Mouse (Mus musculus) stomach, embryonic 16.5 days (tissue): ENCODE data around the gene Tomm40l. TPM values are rescaled to one million over a fixed set of nuclear protein-coding genes. Genes with fewer than 3 reads are reported as not detected.
A peak's percentile ranks its signal among the peaks of the same experiment; 100 is the strongest.

ENCODE experiments used
- ATAC-seq: fragments of 200-750 bp; cut with Nextera tagmentation; 2 replicates; pipeline ENCODE4 v1.8.0; 2017; ENCODE audit warnings: moderate number of reproducible peaks, moderate TSS enrichment; ENCODE audit not compliant: insufficient read depth, low FRiP score
- H3K27ac ChIP-seq: fragments of 300-500 bp; sonication (generic); 2 replicates; pipeline ENCODE4 v1.5.1; 2014; ENCODE audit warnings: low read length
- H3K27me3 ChIP-seq: fragments of 300-500 bp; sonication (generic); 2 replicates; pipeline ENCODE4 v1.6.1; 2014; ENCODE audit warnings: low read length, control low read depth, mixed read lengths; ENCODE audit not compliant: control insufficient read depth, insufficient read depth
- H3K36me3 ChIP-seq: fragments of 300-500 bp; sonication (generic); 2 replicates; pipeline ENCODE4 v1.6.1; 2014; ENCODE audit warnings: low read length; ENCODE audit not compliant: control insufficient read depth, insufficient read depth
- H3K4me1 ChIP-seq: fragments of 300-500 bp; sonication (generic); 2 replicates; pipeline ENCODE4 v1.6.1; 2014; ENCODE audit warnings: low read length, control low read depth, mixed read lengths; ENCODE audit not compliant: control insufficient read depth, insufficient read depth
- H3K4me2 ChIP-seq: fragments of 300-500 bp; sonication (generic); 2 replicates; pipeline ENCODE4 v1.6.1; 2014; ENCODE audit warnings: low read depth, low read length, mixed read lengths
- H3K4me3 ChIP-seq: fragments of 300-500 bp; sonication (generic); replicated peaks from 2 replicates; pipeline ENCODE4 v1.5.1; 2014; ENCODE audit warnings: mild to moderate bottlenecking, low read length
- H3K9ac ChIP-seq: fragments of 300-500 bp; sonication (generic); 2 replicates; pipeline ENCODE4 v1.6.1; 2014; ENCODE audit warnings: low read length
- H3K9me3 ChIP-seq: fragments of 300-500 bp; sonication (generic); replicated peaks from 2 replicates; pipeline ENCODE4 v1.6.1; 2016; ENCODE audit warnings: low read length, control low read depth; ENCODE audit not compliant: control insufficient read depth
- WGBS: fragments of 180-500 bp; shearing (Covaris S2); extraction: QIAGEN DNeasy Blood & Tissue Kit; methylation state at CpG from one replicate; pipeline ENCODE4 v1.1.7; 2014; 5-methylcytosine and 5-hydroxymethylcytosine counted together
- polyA plus RNA-seq: library from polyadenylated mRNA; unstranded; fragments of >200 nt; fragmentation: Nextera tagmentation; extraction: Ambion mirVana; gene quantifications from 2 replicates; pipeline ENCODE4 v1.2.1, GENCODE M21; 2015

The Tomm40l gene
- polyA plus RNA-seq, 1 experiment from 2014 or later = 28.3 TPM

GRCm38 (mm10) chr1:171263666-171264461, 41.5 kb upstream of the Tomm40l start:
- 60% methylated on average over 3 of the region's 3 CpGs for WGBS
- no peaks in the 10 kb centered on the region for H3K27me3 ChIP-seq
- H3K9ac ChIP-seq = peak overlapping the region; percentile 28; the same call in 1 of the 2 replicates
- no peaks in the 10 kb centered on the region for H3K36me3 ChIP-seq
- H3K4me1 ChIP-seq = peaks cover 21% of the 10 kb centered on the region
- H3K4me3 ChIP-seq = no peak overlapping the region
- H3K4me2 ChIP-seq = peak overlapping the region; percentile 54; the same call in 1 of the 2 replicates
- peak; percentile 22; the same call in 1 of the 2 replicates for ATAC-seq
- H3K27ac ChIP-seq = peak overlapping the region; percentile 96
- H3K9me3 ChIP-seq = no peaks in the 10 kb centered on the region

- Histone ChIP-seq H3K4me3 (peak overlapping the region; percentile 28; the same call in 1 of the 2 replicates), H3K27ac (peak overlapping the region; percentile 96), H3K4me2 (peak overlapping the region; percentile 54), H3K4me1 (peaks cover 21% of the 10 kb centered on the region), H3K36me3 (no peaks in the 10 kb centered on the region), H3K9me3 (no peaks in the 10 kb centered on the region), H3K27me3 (no peaks in the 10 kb centered on the region), H3K9ac (no peak overlapping the region)
- WGBS = 0% methylated on average over 2 of the region's 2 CpGs
- peak; percentile 84 for ATAC-seq
Observed at GRCm38 (mm10) chr1:171263185-171263611, 40.9 kb upstream of the Tomm40l start.

GRCm38 (mm10) chr1:171262594-171263130, 40.3 kb upstream of the Tomm40l start:
- H3K36me3 ChIP-seq = no peaks in the 10 kb centered on the region
- H3K27me3 ChIP-seq = no peaks in the 10 kb centered on the region
- H3K4me2 ChIP-seq = peak overlapping the region; percentile 54
- peak; percentile 80 for ATAC-seq
- 2% methylated on average over 8 of the region's 8 CpGs for whole genome bisulfite sequencing
- peaks cover 23% of the 10 kb centered on the region for H3K4me1 ChIP-seq
- peak overlapping the region; percentile 96 for H3K27ac ChIP-seq
- H3K4me3 ChIP-seq = peak overlapping the region; percentile 28
- H3K9me3 ChIP-seq = no peaks in the 10 kb centered on the region
- H3K9ac ChIP-seq = peak overlapping the region; percentile 43

- no peak overlapping the region for H3K9ac ChIP-seq
- peaks cover 24% of the 10 kb centered on the region for H3K4me1 ChIP-seq
- no peak overlapping the region for H3K27ac ChIP-seq
- no peaks in the 10 kb centered on the region for H3K9me3 ChIP-seq
- no peaks in the 10 kb centered on the region for H3K27me3 ChIP-seq
- H3K4me2 ChIP-seq = no peak overlapping the region
- ATAC-seq = no peak
- no peak overlapping the region for H3K4me3 ChIP-seq
- no peaks in the 10 kb centered on the region for H3K36me3 ChIP-seq
- 43% methylated on average over 3 of the region's 3 CpGs for WGBS
Observed at GRCm38 (mm10) chr1:171260316-171260715, 38.0 kb upstream of the Tomm40l start.

- Histone ChIP-seq H3K4me2 (no peak overlapping the region), H3K4me3 (no peak overlapping the region), H3K4me1 (peaks cover 24% of the 10 kb centered on the region), H3K9ac (no peak overlapping the region), H3K27me3 (no peaks in the 10 kb centered on the region), H3K36me3 (no peaks in the 10 kb centered on the region), H3K9me3 (0 out of 2 replicates have a peak, but pooled peaks cover 2% of the 10 kb centered on the region), H3K27ac (no peak overlapping the region)
- 72% methylated on average over 17 of the region's 17 CpGs for WGBS
- no peak for ATAC-seq
Observed at GRCm38 (mm10) chr1:171258921-171259320, 36.6 kb upstream of the Tomm40l start.

GRCm38 (mm10) chr1:171257781-171258180, 35.5 kb upstream of the Tomm40l start:
- peaks cover 21% of the 10 kb centered on the region for H3K4me1 ChIP-seq
- no peak for ATAC-seq
- H3K36me3 ChIP-seq = 0 out of 2 replicates have a peak, but pooled peaks cover 2% of the 10 kb centered on the region
- H3K27ac ChIP-seq = no peak overlapping the region
- H3K27me3 ChIP-seq = no peaks in the 10 kb centered on the region
- H3K9ac ChIP-seq = no peak overlapping the region
- H3K4me2 ChIP-seq = no peak overlapping the region
- H3K4me3 ChIP-seq = no peak overlapping the region
- WGBS = 87% methylated on average over 9 of the region's 9 CpGs
- H3K9me3 ChIP-seq = 0 out of 2 replicates have a peak, but pooled peaks cover 2% of the 10 kb centered on the region

- H3K27ac ChIP-seq = no peak overlapping the region
- 0 out of 2 replicates have a peak, but pooled peaks cover 2% of the 10 kb centered on the region for H3K9me3 ChIP-seq
- H3K9ac ChIP-seq = no peak overlapping the region
- no peaks in the 10 kb centered on the region for H3K27me3 ChIP-seq
- H3K4me3 ChIP-seq = no peak overlapping the region
- 0 out of 2 replicates have a peak, but pooled peaks cover 2% of the 10 kb centered on the region for H3K36me3 ChIP-seq
- 58% methylated on average over 15 of the region's 15 CpGs for WGBS
- H3K4me2 ChIP-seq = no peak overlapping the region
- no peak for ATAC-seq
- peaks cover 22% of the 10 kb centered on the region for H3K4me1 ChIP-seq
Observed at GRCm38 (mm10) chr1:171256937-171257548, 34.7 kb upstream of the Tomm40l start.

GRCm38 (mm10) chr1:171256095-171256818, 33.9 kb upstream of the Tomm40l start:
- H3K9me3 ChIP-seq = 0 out of 2 replicates have a peak, but pooled peaks cover 2% of the 10 kb centered on the region
- no peak overlapping the region for H3K4me3 ChIP-seq
- no peak overlapping the region for H3K4me2 ChIP-seq
- 0 out of 2 replicates have a peak, but pooled peaks cover 2% of the 10 kb centered on the region for H3K36me3 ChIP-seq
- H3K4me1 ChIP-seq = peaks cover 21% of the 10 kb centered on the region
- WGBS = 86% methylated on average over 24 of the region's 24 CpGs
- ATAC-seq = no peak
- no peaks in the 10 kb centered on the region for H3K27me3 ChIP-seq
- H3K9ac ChIP-seq = no peak overlapping the region
- no peak overlapping the region for H3K27ac ChIP-seq
